Mouse (Mus musculus): ENCODE results near the gene Fbll1. TPM values are rescaled to one million over a fixed set of nuclear protein-coding genes. Genes with fewer than 3 reads are reported as not detected.
A peak's percentile ranks its signal among the peaks of the same experiment; 100 is the strongest.

The Fbll1 gene
- polyA plus RNA-seq, 1 experiment from 2014 or later: 2.1 TPM

- Histone ChIP-seq H3K9me3 (ENCODE audit: control insufficient read depth, low read length) (no peaks in the 10 kb centered on the region), H3K4me1 (replicated peaks; ENCODE audit: control insufficient read depth, insufficient read depth, low read length) (no peaks in the 10 kb centered on the region), H3K9ac (ENCODE audit: low read length) (no peak overlapping the region), H3K27me3 (ENCODE audit: control insufficient read depth, insufficient read depth, low read length) (no peaks in the 10 kb centered on the region), H3K4me2 (ENCODE audit: low read depth, low read length, severe bottlenecking) (no peak overlapping the region), H3K36me3 (ENCODE audit: control insufficient read depth, insufficient read depth, low read length) (no peaks in the 10 kb centered on the region), H3K27ac (ENCODE audit: low read depth, low read length) (no peak overlapping the region), H3K4me3 (ENCODE audit: low read depth, low read length) (no peak overlapping the region)
- ATAC-seq (replicated peaks; ENCODE audit: low FRiP score) (no peak), DNase-seq (ENCODE audit: low spot score) (no peak)
- 86% methylated on average over 11 of the region's 11 CpGs for WGBS
Observed at GRCm38 (mm10) chr11:35756411-35757303, 42.0 kb downstream of the Fbll1 start.

DNA sequence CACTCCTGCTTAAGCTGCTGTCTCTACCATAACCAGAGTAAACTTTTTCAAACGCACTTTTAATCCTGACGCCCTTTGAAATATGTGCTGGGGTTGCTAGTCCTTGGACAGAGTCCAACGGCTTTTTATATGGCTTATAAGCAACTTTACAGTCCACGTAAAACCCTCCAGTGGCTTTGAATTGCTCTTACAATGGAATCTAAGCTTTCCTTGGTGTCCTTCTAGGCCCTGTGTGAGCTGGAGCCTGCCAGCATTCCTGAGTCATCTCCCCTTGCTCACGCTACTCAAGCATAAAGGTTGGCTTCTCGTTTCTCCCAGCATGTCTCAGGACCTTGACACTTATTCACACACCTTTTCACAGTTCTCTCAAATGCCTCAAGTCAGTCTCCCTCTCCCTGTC lies 43.1 kb downstream of the Fbll1 start:
- H3K4me3 ChIP-seq (ENCODE audit: low read depth, low read length): no peak overlapping the region
- no peaks in the 10 kb centered on the region for H3K36me3 ChIP-seq (ENCODE audit: control insufficient read depth, insufficient read depth, low read length)
- ATAC-seq (replicated peaks; ENCODE audit: low FRiP score) (no peak), DNase-seq (ENCODE audit: low spot score) (no peak)
- 67% methylated on average over 6 of the region's 6 CpGs for WGBS
- no peaks in the 10 kb centered on the region for H3K9me3 ChIP-seq (ENCODE audit: control insufficient read depth, low read length)
- H3K4me2 ChIP-seq (ENCODE audit: low read depth, low read length, severe bottlenecking): no peak overlapping the region
- H3K27me3 ChIP-seq (ENCODE audit: control insufficient read depth, insufficient read depth, low read length): no peaks in the 10 kb centered on the region
- no peak overlapping the region for H3K27ac ChIP-seq (ENCODE audit: low read depth, low read length)
- H3K9ac ChIP-seq (ENCODE audit: low read length): no peak overlapping the region
- H3K4me1 ChIP-seq (replicated peaks; ENCODE audit: control insufficient read depth, insufficient read depth, low read length): no peaks in the 10 kb centered on the region

- DNase-seq (ENCODE audit: low spot score) (no peak), ATAC-seq (replicated peaks; ENCODE audit: low FRiP score) (no peak)
- WGBS: 72% methylated on average over 4 of the region's 4 CpGs
- Histone ChIP-seq H3K27me3 (ENCODE audit: control insufficient read depth, insufficient read depth, low read length) (no peaks in the 10 kb centered on the region), H3K4me3 (ENCODE audit: low read depth, low read length) (no peak overlapping the region), H3K9me3 (ENCODE audit: control insufficient read depth, low read length) (no peaks in the 10 kb centered on the region), H3K4me1 (replicated peaks; ENCODE audit: control insufficient read depth, insufficient read depth, low read length) (no peaks in the 10 kb centered on the region), H3K27ac (ENCODE audit: low read depth, low read length) (no peak overlapping the region), H3K36me3 (ENCODE audit: control insufficient read depth, insufficient read depth, low read length) (no peaks in the 10 kb centered on the region), H3K4me2 (ENCODE audit: low read depth, low read length, severe bottlenecking) (no peak overlapping the region), H3K9ac (ENCODE audit: low read length) (no peak overlapping the region)
Observed at GRCm38 (mm10) chr11:35754906-35755418, 43.7 kb downstream of the Fbll1 start.

- Histone ChIP-seq H3K27me3 (ENCODE audit: control insufficient read depth, insufficient read depth, low read length) (no peaks in the 10 kb centered on the region), H3K4me1 (replicated peaks; ENCODE audit: control insufficient read depth, insufficient read depth, low read length) (no peaks in the 10 kb centered on the region), H3K27ac (ENCODE audit: low read depth, low read length) (no peak overlapping the region), H3K9ac (ENCODE audit: low read length) (no peak overlapping the region), H3K36me3 (ENCODE audit: control insufficient read depth, insufficient read depth, low read length) (no peaks in the 10 kb centered on the region), H3K4me2 (ENCODE audit: low read depth, low read length, severe bottlenecking) (no peak overlapping the region), H3K4me3 (ENCODE audit: low read depth, low read length) (no peak overlapping the region), H3K9me3 (ENCODE audit: control insufficient read depth, low read length) (no peaks in the 10 kb centered on the region)
- DNase-seq (ENCODE audit: low spot score) (no peak), ATAC-seq (replicated peaks; ENCODE audit: low FRiP score) (no peak)
- 78% methylated on average over 8 of the region's 8 CpGs for WGBS
Observed at GRCm38 (mm10) chr11:35750578-35750977, 48.1 kb downstream of the Fbll1 start.

MicroRNA genes within 50 kb of the gene (microRNA counts, 519-probe panel; counts per million panel counts)
- microRNA mmu-miR-103: 6,738 counts per million, percentile 92 among the panel's probes with 10 or more counts

Small RNAs within 50 kb of the gene (microRNA-seq; reads per million reads assigned to microRNA genes)
- gene Mir103-1 (ENCODE audit: insufficient number of aligned reads): 13.5 reads per million, percentile 8 among the genes with 10 or more reads in this experiment

Other genes starting within 250 kb of the Fbll1 start
- gene Pank3, start 29.4 kb downstream of the Fbll1 start, polyA plus RNA-seq (2014; fragmentation: Nextera tagmentation; extraction: Ambion mirVana): 25.5 and 29.2 TPM in 2 replicates
- gene Rars, start 35.6 kb upstream of the Fbll1 start, polyA plus RNA-seq (2014; fragmentation: Nextera tagmentation; extraction: Ambion mirVana): 107 and 110 TPM in 2 replicates
- 10.6 and 15.9 TPM in 2 replicates for gene Wwc1, start 181.6 kb upstream of the Fbll1 start, polyA plus RNA-seq (2014; fragmentation: Nextera tagmentation; extraction: Ambion mirVana)

Measured in forebrain, embryonic 11.5 days (tissue).